Mouse (Mus musculus) brain, embryonic 14.5 days (tissue): ENCODE data around the gene Tcf25. TPM values are rescaled to one million over a fixed set of nuclear protein-coding genes. Genes with fewer than 3 reads are reported as not detected.
"Not testable (repeated sequence)": the region's sequence is repeated elsewhere in the genome, so short reads cannot be mapped to it uniquely, and the experiment has no call there.

Source experiments
- DNase-seq: peaks from one replicate; pipeline ENCODE4 v3.0.0-alpha.2; 2011; ENCODE audit warnings: low read depth
- CTCF ChIP-seq: fragments of 200-500 bp; IDR thresholded peaks from 2 replicates; pipeline ENCODE4 v1.5.1; 2012; ENCODE audit warnings: inconsistent platforms, mild to moderate bottlenecking, moderate library complexity, borderline replicate concordance; ENCODE audit not compliant: insufficient read depth, insufficient read length; ENCODE audit errors: extremely low read depth
- POLR2A ChIP-seq: fragments of 200-500 bp; IDR thresholded peaks from 2 replicates; pipeline ENCODE4 v1.6.1; 2012; ENCODE audit warnings: mild to moderate bottlenecking, inconsistent platforms, borderline replicate concordance; ENCODE audit not compliant: poor library complexity, insufficient read depth, insufficient read length, severe bottlenecking; ENCODE audit errors: extremely low read depth
- polyA plus RNA-seq: library from polyadenylated mRNA; depleted of rRNA; stranded (reverse); fragments of >200 nt; gene quantifications from 2 replicates; pipeline ENCODE4 v1.2.3, GENCODE M21; 2012; rRNA removed

The Tcf25 gene
- polyA plus RNA-seq, 1 experiment: 402 TPM

DNA sequence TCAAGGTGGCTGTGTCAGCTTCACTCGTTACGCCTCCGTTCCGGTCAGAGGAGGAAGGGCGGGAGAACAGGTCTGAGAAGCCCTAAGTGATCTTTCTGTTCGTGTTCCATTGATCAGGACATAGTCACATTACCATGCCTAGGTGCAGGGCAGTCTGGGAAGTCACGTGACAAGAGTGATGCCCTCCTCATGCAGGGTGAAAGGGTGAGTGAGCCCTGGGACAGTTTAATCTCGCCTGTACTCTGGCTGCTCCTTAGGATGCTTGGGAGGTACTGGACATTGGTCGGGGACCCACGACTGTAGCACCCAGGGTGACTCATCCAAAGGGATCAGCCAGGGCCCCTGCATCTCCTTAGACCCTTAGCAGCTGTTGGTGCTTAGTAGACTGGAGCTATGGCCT lies 72.4 kb downstream of the Tcf25 start:
- no peak for TF ChIP-seq POLR2A
- no peak for TF ChIP-seq CTCF
- DNase-seq: no peak

DNA sequence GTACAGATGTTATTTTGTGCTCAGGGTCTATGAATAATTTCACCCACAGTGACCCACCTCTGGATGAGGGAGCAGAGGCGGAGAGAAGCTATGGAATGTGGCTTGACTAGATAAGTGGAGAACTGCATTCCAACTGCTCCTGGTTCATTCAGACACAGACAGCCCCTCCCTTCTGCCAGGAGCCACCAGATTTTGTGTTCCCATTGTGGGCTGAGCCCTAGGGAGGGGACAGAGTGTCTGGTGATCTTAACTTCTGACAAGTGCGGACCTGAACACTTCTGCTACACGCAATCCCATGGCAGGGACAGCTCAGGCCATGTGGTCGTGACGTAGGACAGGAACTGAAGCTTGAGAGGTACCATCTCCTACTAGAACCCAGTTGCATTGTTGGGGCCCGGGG lies 73.2 kb downstream of the Tcf25 start:
- DNase-seq: no peak
- no peak for TF ChIP-seq CTCF
- no peak for TF ChIP-seq POLR2A

DNA sequence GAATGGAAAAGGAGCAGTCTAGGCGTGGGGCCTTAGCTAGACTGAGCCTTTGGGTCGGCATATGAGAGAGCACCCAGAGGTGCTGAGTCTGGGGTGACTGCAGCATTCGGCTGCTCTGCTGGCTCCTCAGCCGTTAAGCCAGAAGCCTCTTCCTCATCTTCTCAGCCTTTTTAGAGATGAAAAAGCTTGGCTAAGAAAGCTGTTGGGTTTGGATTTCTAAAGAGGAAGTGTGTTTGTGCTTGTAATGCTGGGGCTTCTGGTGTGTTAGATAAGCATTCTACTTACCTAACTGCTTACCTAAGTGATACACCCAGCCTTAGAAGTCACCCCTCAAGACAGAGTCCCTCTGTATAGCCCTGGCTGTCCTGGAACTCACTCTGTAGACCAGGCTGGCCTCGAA lies 77.2 kb downstream of the Tcf25 start:
- DNase-seq: no peak
- no peak for TF ChIP-seq CTCF
- TF ChIP-seq POLR2A: no peak

DNA sequence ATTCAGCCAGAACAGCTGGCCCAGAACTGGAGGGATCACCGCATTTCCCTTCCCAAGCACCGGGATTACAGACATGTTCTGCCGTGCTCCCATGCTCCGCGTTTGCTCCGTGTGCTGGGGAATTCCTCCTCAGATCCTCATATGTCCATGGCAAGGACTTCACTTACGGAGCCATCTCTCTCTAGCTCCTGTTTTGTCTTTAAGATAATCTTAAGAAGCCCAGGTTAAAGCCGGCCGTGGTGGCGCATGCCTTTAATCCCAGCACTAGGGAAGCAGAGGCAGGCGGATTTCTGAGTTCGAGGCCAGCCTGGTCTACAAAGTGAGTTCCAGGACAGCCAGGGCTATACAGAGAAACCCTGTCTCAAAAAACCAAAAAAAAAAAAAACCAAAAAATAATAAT lies 78.2 kb downstream of the Tcf25 start:
- DNase-seq: not testable (repeated sequence)

DNA sequence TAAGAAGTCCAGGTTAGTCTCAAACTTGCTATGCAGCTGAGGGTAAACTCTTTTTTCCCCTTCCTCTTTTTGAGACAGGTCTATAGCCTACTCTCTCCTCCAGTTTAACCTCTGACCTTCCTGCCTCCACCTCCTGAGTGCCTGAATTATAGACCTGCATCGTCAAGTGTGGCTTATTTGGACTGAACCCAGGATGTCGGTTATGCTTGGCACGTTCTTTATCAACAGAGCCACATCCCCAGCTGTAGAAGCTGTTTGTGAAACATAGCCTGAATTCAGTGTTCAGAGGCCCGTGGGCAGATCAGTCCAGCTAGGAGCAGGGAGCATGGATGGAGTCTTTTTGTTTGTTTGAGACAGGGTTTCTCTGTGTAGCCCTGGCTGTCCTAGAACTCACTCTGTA lies 78.6 kb downstream of the Tcf25 start:
- no peak for TF ChIP-seq CTCF
- no peak for TF ChIP-seq POLR2A
- DNase-seq: no peak

DNA sequence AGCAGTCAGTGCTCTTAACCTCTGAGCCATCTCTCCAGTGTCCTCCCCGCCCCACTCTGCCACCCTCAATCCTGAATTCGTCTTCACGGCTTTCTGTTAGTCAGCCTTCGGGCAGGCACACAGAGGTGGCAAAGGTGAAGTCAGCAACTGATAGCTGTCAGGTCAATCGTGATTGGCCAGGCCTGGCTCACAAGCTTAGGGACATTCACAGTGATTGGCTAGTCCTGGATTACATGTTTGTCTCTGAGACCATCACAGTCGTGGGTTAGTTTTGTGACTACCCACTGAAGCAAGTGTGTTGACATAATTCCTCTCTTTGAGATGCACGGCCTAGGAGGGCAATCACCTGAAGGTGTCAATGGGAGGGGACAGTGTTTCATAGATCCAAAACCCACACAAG lies 79.7 kb downstream of the Tcf25 start:
- no peak for DNase-seq
- TF ChIP-seq POLR2A: no peak

Other genes with a start within 250 kb of the Tcf25 start
- 1.8 and 3.5 TPM in 2 replicates for gene Sult5a1, start 215.4 kb upstream of the Tcf25 start, polyA plus RNA-seq
- 0.37 and 0.66 TPM in 2 replicates for gene Dpep1, start 187.5 kb upstream of the Tcf25 start, polyA plus RNA-seq
- gene Chmp1a, start 161.0 kb upstream of the Tcf25 start, polyA plus RNA-seq: 146 and 154 TPM in 2 replicates
- gene Spata33, start 160.9 kb upstream of the Tcf25 start, polyA plus RNA-seq: 6.8 TPM in 2 replicates
- 102 and 136 TPM in 2 replicates for gene Cdk10, start 148.9 kb upstream of the Tcf25 start, polyA plus RNA-seq
- 3.2 and 3.9 TPM in 2 replicates for gene Spata2l, start 137.5 kb upstream of the Tcf25 start, polyA plus RNA-seq
- 39.1 and 40.8 TPM in 2 replicates for gene Zfp276, start 119.6 kb upstream of the Tcf25 start, polyA plus RNA-seq
- gene Vps9d1, start 119.4 kb upstream of the Tcf25 start, polyA plus RNA-seq: 130 and 175 TPM in 2 replicates
- gene Fanca, start 55.2 kb upstream of the Tcf25 start, polyA plus RNA-seq: 19.4 and 42.7 TPM in 2 replicates
- gene Spire2, start 41.0 kb upstream of the Tcf25 start, polyA plus RNA-seq: 42.0 and 47.0 TPM in 2 replicates
- gene Mc1r, start 33.4 kb downstream of the Tcf25 start, polyA plus RNA-seq: 0.05 and 0.08 TPM in 2 replicates
- 3,325 and 3,474 TPM in 2 replicates for gene Tubb3, start 37.7 kb downstream of the Tcf25 start, polyA plus RNA-seq
- gene Def8, start 49.8 kb downstream of the Tcf25 start, polyA plus RNA-seq: 53.2 and 55.5 TPM in 2 replicates
- gene Afg3l1, start 104.2 kb downstream of the Tcf25 start, polyA plus RNA-seq: 31.8 and 35.3 TPM in 2 replicates
- gene Dbndd1, start 141.7 kb downstream of the Tcf25 start, polyA plus RNA-seq: 85.3 and 88.4 TPM in 2 replicates
- 32.5 and 45.1 TPM in 2 replicates for gene Gas8, start 145.1 kb downstream of the Tcf25 start, polyA plus RNA-seq